In the genomic region with DNA sequence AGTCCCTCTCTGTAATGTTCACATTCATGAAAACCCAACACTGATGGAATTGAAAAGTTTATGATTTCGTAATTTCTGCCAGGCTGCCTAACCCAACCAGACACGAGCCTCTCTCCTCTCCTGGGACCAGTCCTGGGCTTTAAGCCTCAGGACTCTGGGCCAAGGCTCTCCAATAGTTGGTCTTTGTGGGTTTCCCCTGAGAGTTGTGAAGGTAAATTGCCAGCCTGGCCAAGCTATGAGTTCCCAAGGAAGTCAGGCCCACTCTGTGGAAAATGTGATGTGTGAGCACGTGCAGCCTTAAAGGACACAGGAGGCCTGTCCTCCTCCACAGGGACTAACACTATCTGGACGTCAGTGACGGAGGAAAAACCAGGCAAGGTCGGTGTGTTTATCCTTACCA, we compare ENCODE assay signal across 25 mouse cellular contexts.
DNase-seq lines count a peak whose midpoint lies in the region; ATAC-seq and TF ChIP-seq lines count a peak whose summit lies in the region.
"Had no signal": no experiment of that assay in that cellular context is flagged by ENCODE, and none has a peak within 500 bp of the region (broad histone marks: within the 10 kb centered on the region; RNA-seq: fewer than 3 reads in every experiment).

No protein-coding gene starts in this region.

- H3K36me3 ChIP-seq in ES-E14 (ENCODE audit: control insufficient read depth, insufficient read depth, low read length, poor library complexity, severe bottlenecking): no peaks in the 10 kb centered on the region
- H3K36me3 ChIP-seq: embryonic facial prominence, embryonic 13.5 days; neural tube, embryonic 12.5 days had no signal

- no peak overlapping the region for H3K4me3 ChIP-seq in ES-E14 (ENCODE audit: insufficient read depth in 1 of 2, low read depth in 1 of 2, low read length in 2 of 2, poor library complexity in 1 of 2, severe bottlenecking in 1 of 2)
- H3K4me3 ChIP-seq: embryonic facial prominence, embryonic 13.5 days; neural tube, embryonic 12.5 days had no signal

- DNase-seq in adrenal gland, postnatal 10 days: peak; percentile 58
- DNase-seq in adrenal gland, adult 8-10 months: no peak
- DNase-seq in 3T3-L1 (ENCODE audit: low read depth, low spot score) (peak; percentile 75), ES-E14 (ENCODE audit: low read depth, low spot score) (no peak)
- DNase-seq in fibroblast of lung, adult 2 months (ENCODE audit: low read depth): peak; percentile 30
- no peak for DNase-seq in spleen, postnatal 10 days (ENCODE audit: low spot score in 2 of 2)
- no peak for DNase-seq in kidney, adult 9 months
- DNase-seq: cerebellum, adult 11 months; cerebellum, adult 9-11 months; forebrain, postnatal 0 days; gastrocnemius, postnatal 14 days; heart, postnatal 14 days; kidney, adult 2 months; kidney, postnatal 4 days; left cerebral cortex, postnatal 4 days; lung, postnatal 36 days; right cerebral cortex, adult 18-20 months; thymus, adult 2 months; thymus, postnatal 36 days had no signal

- peaks cover 10 to 23% of the 10 kb centered on the region in 2 experiments for H3K4me1 ChIP-seq in ES-E14 (ENCODE audit: control insufficient read depth in 2 of 2, insufficient read depth in 2 of 2, low read length in 2 of 2, poor library complexity in 1 of 2)
- H3K4me1 ChIP-seq: neural tube, embryonic 12.5 days had no signal

- no peak for ATAC-seq in frontal cortex, adult (ENCODE audit: low TSS enrichment)
- ATAC-seq: forebrain, postnatal 0 days; hindbrain, embryonic 16.5 days; midbrain, embryonic 16.5 days had no signal

- H3K9me3 ChIP-seq in ES-E14 (ENCODE audit: control insufficient read depth, insufficient read depth, low read depth, low read length): no peaks in the 10 kb centered on the region
- H3K9me3 ChIP-seq: embryonic facial prominence, embryonic 13.5 days; neural tube, embryonic 12.5 days had no signal

- H3K9ac ChIP-seq in ES-E14 (ENCODE audit: insufficient read depth, low read depth, low read length, poor library complexity, severe bottlenecking): peak overlapping the region; percentile 27; the same call in 1 of the 2 replicates
- H3K9ac ChIP-seq: embryonic facial prominence, embryonic 13.5 days; forebrain, postnatal 0 days; neural tube, embryonic 12.5 days had no signal

- peak overlapping the region; percentile 100 for H3K27ac ChIP-seq in ES-E14 (ENCODE audit: insufficient read depth, low read depth, low read length, poor library complexity, severe bottlenecking)
- H3K27ac ChIP-seq: embryonic facial prominence, embryonic 13.5 days; kidney, postnatal 0 days; neural tube, embryonic 12.5 days had no signal

- in situ Hi-C loops in ES-E14 (cut with MboI; ENCODE audit: low sequenced_read_pairs in 2 of 2, unreplicated experiment in 2 of 2): no loop called here

TF ChIP-seq in ES-E14, 5 proteins besides CTCF, POLR2A, EP300 and RAD21:
- TF ChIP-seq MAFK (IDR thresholded peaks at IDR 0.05; ENCODE audit: insufficient read depth, low read depth, low read length) (no peak), ZNF384 (IDR thresholded peaks at IDR 0.05; ENCODE audit: low read depth, low read length) (no peak), HCFC1 (IDR thresholded peaks at IDR 0.05; ENCODE audit: borderline replicate concordance, insufficient read depth, low read length) (no peak), ZC3H11A (IDR thresholded peaks at IDR 0.05; ENCODE audit: borderline replicate concordance, low read depth, low read length) (no peak), CHD2 (IDR thresholded peaks at IDR 0.05; ENCODE audit: low read depth, low read length) (no peak)

Comparison
In these comparisons a context has a peak if more than half of its experiments do, and no peak if none do; other contexts are left out.
1. DNase-seq: peak in adrenal gland, postnatal 10 days (single experiment), 3T3-L1 (single experiment) and fibroblast of lung, adult 2 months (single experiment); none in adrenal gland, adult 8-10 months (single experiment), ES-E14 (single experiment), spleen, postnatal 10 days (0 of 2) and kidney, adult 9 months (single experiment).